Mouse (Mus musculus) olfactory bulb, adult 2 months (tissue): Measurements from ENCODE around the gene Smpd2.

Source experiments
- CTCF ChIP-seq: fragments of 200-500 bp; IDR thresholded peaks from 2 replicates; pipeline ENCODE4 v1.5.1; 2012; ENCODE audit warnings: low read depth, mild to moderate bottlenecking, low read length, moderate library complexity; ENCODE audit not compliant: insufficient read depth
- POLR2A ChIP-seq: fragments of 200-500 bp; IDR thresholded peaks from 2 replicates; pipeline ENCODE4 v1.6.1; 2012; ENCODE audit warnings: mild to moderate bottlenecking, low read depth, low read length, moderate library complexity; ENCODE audit not compliant: insufficient read depth

- TF ChIP-seq CTCF (no peak), POLR2A (no peak)
Observed at GRCm38 (mm10) chr10:41451656-41452055, 38.5 kb downstream of the Smpd2 start.
